Mouse (Mus musculus): ENCODE results near the gene Gne.

DNA sequence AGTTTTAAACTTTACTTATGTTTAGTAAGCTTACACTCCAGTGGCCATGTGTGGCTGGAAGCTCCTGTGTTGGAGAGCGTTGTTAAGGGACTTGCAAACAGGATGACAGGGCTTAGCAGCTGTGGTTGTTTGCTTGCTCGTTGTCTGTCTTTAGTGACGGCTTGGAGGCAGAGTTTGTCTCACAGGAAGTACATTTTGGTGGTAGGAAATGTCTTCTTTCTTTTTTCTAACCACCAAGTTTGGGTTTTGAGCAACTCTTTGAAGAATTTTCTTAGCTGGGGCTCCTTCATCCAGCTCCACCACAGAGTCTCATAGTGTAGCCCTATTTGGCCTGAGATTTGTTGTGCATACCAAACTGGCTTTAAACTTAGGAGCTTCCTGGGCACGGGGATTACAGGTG, 61.7 kb downstream of the Gne start:
- TF ChIP-seq POLR2A (IDR thresholded peaks at IDR 0.05; ENCODE audit: borderline replicate concordance, low read depth, low read length) (no peak), CTCF (IDR thresholded peaks at IDR 0.05; ENCODE audit: low read depth, low read length) (no peak)
